Mouse (Mus musculus): ENCODE results near the gene Sp2.
A peak's percentile ranks its signal among the peaks of the same experiment; 100 is the strongest.

Sp2 gene

GRCm38 (mm10) chr11:96995836-96996772 lies 13.3 kb upstream of the Sp2 start:
- no peak for DNase-seq

GRCm38 (mm10) chr11:96995031-96995430 lies 12.3 kb upstream of the Sp2 start:
- DNase-seq, result no peak

- no peak for DNase-seq
Observed at GRCm38 (mm10) chr11:96992722-96993311, 10.1 kb upstream of the Sp2 start.

GRCm38 (mm10) chr11:96991501-96991900 lies 8.7 kb upstream of the Sp2 start:
- DNase-seq, result no peak

GRCm38 (mm10) chr11:96987873-96988655 lies 5.3 kb upstream of the Sp2 start:
- no peak for DNase-seq

- no peak for DNase-seq
Observed at GRCm38 (mm10) chr11:96986463-96986862, 3.7 kb upstream of the Sp2 start.

- DNase-seq, result no peak
Observed at GRCm38 (mm10) chr11:96984903-96985302, 2.1 kb upstream of the Sp2 start.

GRCm38 (mm10) chr11:96982355-96982754 lies 404 bp downstream of the Sp2 start:
- DNase-seq, result peak; percentile 91 to 92

- DNase-seq, result no peak
Observed at GRCm38 (mm10) chr11:96981461-96981860, 1.3 kb downstream of the Sp2 start.

- no peak for DNase-seq
Observed at GRCm38 (mm10) chr11:96980021-96980420, 2.7 kb downstream of the Sp2 start.

- DNase-seq, result no peak
Observed at GRCm38 (mm10) chr11:96979329-96979728, 3.4 kb downstream of the Sp2 start.

GRCm38 (mm10) chr11:96978401-96979246 lies 4.1 kb downstream of the Sp2 start:
- peak in 1 of 2 experiments; percentile 58 for DNase-seq

- peak; percentile 98 to 99 for DNase-seq
Observed at GRCm38 (mm10) chr11:96977606-96978400, 5.0 kb downstream of the Sp2 start.

GRCm38 (mm10) chr11:96976911-96977591 lies 5.7 kb downstream of the Sp2 start:
- DNase-seq, result peak; percentile 87 to 92

GRCm38 (mm10) chr11:96976379-96976687 lies 6.4 kb downstream of the Sp2 start:
- DNase-seq, result no peak

GRCm38 (mm10) chr11:96975511-96976378 lies 7.0 kb downstream of the Sp2 start:
- no peak for DNase-seq

- no peak for DNase-seq
Observed at GRCm38 (mm10) chr11:96974813-96975212, 7.9 kb downstream of the Sp2 start.

- DNase-seq, result peak; percentile 52 to 77
Observed at GRCm38 (mm10) chr11:96973426-96973964, 9.3 kb downstream of the Sp2 start.

- no peak for DNase-seq
Observed at GRCm38 (mm10) chr11:96972906-96973305, 9.9 kb downstream of the Sp2 start.

GRCm38 (mm10) chr11:96970341-96970740 lies 12.4 kb downstream of the Sp2 start:
- DNase-seq, result no peak
